ENCODE assay signal across 8 mouse cellular contexts in genomic region chr3:36521073-36522060, GRCm38 (mm10). TPM values are rescaled to one million over a fixed set of nuclear protein-coding genes. Genes with fewer than 3 reads are reported as not detected.
DNase-seq lines count a peak whose midpoint lies in the region; ATAC-seq and TF ChIP-seq lines count a peak whose summit lies in the region.

Gene Gm11549 (minus strand): TSS chr3:36521813.

- H3K4me1 ChIP-seq in forebrain, embryonic 14.5 days (ENCODE audit: control insufficient read depth, insufficient read depth, low read length), result peaks cover 4% of the 10 kb centered on the region; the same call in 1 of the 2 replicates
- H3K4me1 ChIP-seq in intestine, embryonic 15.5 days (replicated peaks), result peaks cover 3% of the 10 kb centered on the region
- H3K4me1 ChIP-seq in midbrain, embryonic 14.5 days (ENCODE audit: control insufficient read depth, insufficient read depth, low read length), result peaks cover 3% of the 10 kb centered on the region; the same call in 1 of the 2 replicates

- peaks cover 2% of the 10 kb centered on the region; the same call in 1 of the 2 replicates for H3K27me3 ChIP-seq in forebrain, embryonic 14.5 days (replicated peaks; ENCODE audit: control insufficient read depth, insufficient read depth, low read length)
- H3K27me3 ChIP-seq in intestine, embryonic 15.5 days (replicated peaks), result peaks cover 22% of the 10 kb centered on the region
- peaks cover 15% of the 10 kb centered on the region; the same call in 1 of the 2 replicates for H3K27me3 ChIP-seq in midbrain, embryonic 14.5 days (ENCODE audit: control insufficient read depth, insufficient read depth, low read length)

- H3K9ac ChIP-seq in forebrain, embryonic 14.5 days (ENCODE audit: low read length), result peak within 1 kb of the TSS; percentile 61
- H3K9ac ChIP-seq in intestine, embryonic 15.5 days, result peak within 1 kb of the TSS; percentile 45
- peak within 1 kb of the TSS; percentile 63 for H3K9ac ChIP-seq in midbrain, embryonic 14.5 days (replicated peaks; ENCODE audit: low read length)

- no peak for TF ChIP-seq CTCF in brain, embryonic 14.5 days (IDR thresholded peaks at IDR 0.05; ENCODE audit: borderline replicate concordance, extremely low read depth, insufficient read depth, insufficient read length)

- peak; percentile 81 for ATAC-seq in forebrain, embryonic 14.5 days
- peak; percentile 70 for ATAC-seq in intestine, embryonic 15.5 days
- peak; percentile 70 for ATAC-seq in midbrain, embryonic 14.5 days (ENCODE audit: low FRiP score, low TSS enrichment)

- H3K4me2 ChIP-seq in forebrain, embryonic 14.5 days (ENCODE audit: low read length), result peak within 1 kb of the TSS; percentile 92
- H3K4me2 ChIP-seq in intestine, embryonic 15.5 days (replicated peaks), result peak within 1 kb of the TSS; percentile 91
- peak within 1 kb of the TSS; percentile 99 for H3K4me2 ChIP-seq in midbrain, embryonic 14.5 days (ENCODE audit: low read length)

- H3K4me3 ChIP-seq in forebrain, embryonic 14.5 days (ENCODE audit: low read depth, low read length), result peak within 1 kb of the TSS; percentile 46
- peak within 1 kb of the TSS; percentile 43 for H3K4me3 ChIP-seq in intestine, embryonic 15.5 days (replicated peaks)
- H3K4me3 ChIP-seq in midbrain, embryonic 14.5 days (replicated peaks; ENCODE audit: low read depth, low read length), result peak within 1 kb of the TSS; percentile 56

- H3K27ac ChIP-seq in forebrain, embryonic 14.5 days (ENCODE audit: low read depth, low read length), result no peak within 1 kb of the TSS
- no peak within 1 kb of the TSS for H3K27ac ChIP-seq in intestine, embryonic 15.5 days
- no peak within 1 kb of the TSS for H3K27ac ChIP-seq in midbrain, embryonic 14.5 days (replicated peaks; ENCODE audit: low read depth, low read length)

- WGBS in forebrain, embryonic 14.5 days, result under 1% methylated on average over 51 of the region's 51 CpGs
- WGBS in intestine, embryonic 15.5 days, result 1% methylated on average over 51 of the region's 51 CpGs
- under 1% methylated on average over 50 of the region's 51 CpGs for WGBS in midbrain, embryonic 14.5 days

- no peak for TF ChIP-seq POLR2A in brain, embryonic 14.5 days (IDR thresholded peaks at IDR 0.05; ENCODE audit: borderline replicate concordance, extremely low read depth, insufficient read depth, insufficient read length, poor library complexity, severe bottlenecking)

- H3K9me3 ChIP-seq in forebrain, embryonic 14.5 days (replicated peaks; ENCODE audit: control insufficient read depth, low read length), result no peaks in the 10 kb centered on the region
- no peaks in the 10 kb centered on the region for H3K9me3 ChIP-seq in intestine, embryonic 15.5 days
- no peaks in the 10 kb centered on the region for H3K9me3 ChIP-seq in midbrain, embryonic 14.5 days (ENCODE audit: control insufficient read depth, low read length)

- DNase-seq in layer of hippocampus, postnatal 36 days, result peak; percentile 23 to 35
- no peak for DNase-seq in layer of hippocampus, adult 9-11 months
- peak; percentile 66 for DNase-seq in brain, embryonic 14.5 days (ENCODE audit: low read depth)
- peak; percentile 44 for DNase-seq in forebrain, embryonic 14.5 days (ENCODE audit: low spot score)
- DNase-seq in midbrain, embryonic 14.5 days, result peak; percentile 76
- no peak for DNase-seq in spleen, postnatal 36 days (ENCODE audit: low spot score in 2 of 2)
- no peak for DNase-seq in thymus, postnatal 0 days (ENCODE audit: low spot score)

- H3K36me3 ChIP-seq in forebrain, embryonic 14.5 days (ENCODE audit: control insufficient read depth, insufficient read depth, low read length), result no peaks in the 10 kb centered on the region
- H3K36me3 ChIP-seq in intestine, embryonic 15.5 days, result no peaks in the 10 kb centered on the region
- no peaks in the 10 kb centered on the region for H3K36me3 ChIP-seq in midbrain, embryonic 14.5 days (ENCODE audit: control insufficient read depth, insufficient read depth, low read length)

RNA-seq across cellular contexts. Expression of gene Gm11549, which starts in this region (rescaled TPM):
- 1 to 10 TPM; 2.1 to 2.5 TPM for total RNA-seq in layer of hippocampus, postnatal 36 days (2021)
- 0.35 and 0.40 TPM in 2 replicates for polyA plus RNA-seq in brain, embryonic 14.5 days (2012; rRNA removed)
- polyA plus RNA-seq in forebrain, embryonic 14.5 days (2014; fragmentation: Nextera tagmentation; extraction: Ambion mirVana), result 0.10 and 0.37 TPM in 2 replicates
- polyA plus RNA-seq in intestine, embryonic 15.5 days (2015; fragmentation: Nextera tagmentation; extraction: Ambion mirVana), result 0.33 and 0.44 TPM in 2 replicates
- 0.21 and 0.27 TPM in 2 replicates for polyA plus RNA-seq in midbrain, embryonic 14.5 days (2014; fragmentation: Nextera tagmentation; extraction: Ambion mirVana)
- polyA plus RNA-seq in thymus, postnatal 0 days (2015; fragmentation: Nextera tagmentation; extraction: Ambion mirVana), result 0.14 and 0.16 TPM in 2 replicates

Comparison
In these comparisons a context has a peak if more than half of its experiments do, and no peak if none do; other contexts are left out.
1. DNase-seq: peak in layer of hippocampus, postnatal 36 days (2 of 2); none in layer of hippocampus, adult 9-11 months (single experiment), spleen, postnatal 36 days (0 of 2) and thymus, postnatal 0 days (single experiment).
2. Peak in DNase-seq in brain, embryonic 14.5 days; RNA of the gene not detected or under 1 TPM.
3. Peak in DNase-seq, ATAC-seq, H3K4me3 ChIP-seq, H3K9ac ChIP-seq and H3K4me2 ChIP-seq in forebrain, embryonic 14.5 days; RNA of the gene not detected or under 1 TPM.
4. Peak in ATAC-seq, H3K4me3 ChIP-seq, H3K9ac ChIP-seq and H3K4me2 ChIP-seq in intestine, embryonic 15.5 days; RNA of the gene not detected or under 1 TPM.
5. Peak in DNase-seq, ATAC-seq, H3K4me3 ChIP-seq, H3K9ac ChIP-seq and H3K4me2 ChIP-seq in midbrain, embryonic 14.5 days; RNA of the gene not detected or under 1 TPM.
6. Peak in every context shown above with its lines, with median percentiles within 50 percentile points of each other: ATAC-seq, H3K4me2 ChIP-seq, H3K4me3 ChIP-seq and H3K9ac ChIP-seq.